Mouse (Mus musculus): ENCODE results near the gene Kdm4a. TPM values are rescaled to one million over a fixed set of nuclear protein-coding genes. Genes with fewer than 3 reads are reported as not detected.
A peak's percentile ranks its signal among the peaks of the same experiment; 100 is the strongest.

Gene Kdm4a
- polyA plus RNA-seq, 1 experiment from 2014 or later = 40.6 TPM

DNA sequence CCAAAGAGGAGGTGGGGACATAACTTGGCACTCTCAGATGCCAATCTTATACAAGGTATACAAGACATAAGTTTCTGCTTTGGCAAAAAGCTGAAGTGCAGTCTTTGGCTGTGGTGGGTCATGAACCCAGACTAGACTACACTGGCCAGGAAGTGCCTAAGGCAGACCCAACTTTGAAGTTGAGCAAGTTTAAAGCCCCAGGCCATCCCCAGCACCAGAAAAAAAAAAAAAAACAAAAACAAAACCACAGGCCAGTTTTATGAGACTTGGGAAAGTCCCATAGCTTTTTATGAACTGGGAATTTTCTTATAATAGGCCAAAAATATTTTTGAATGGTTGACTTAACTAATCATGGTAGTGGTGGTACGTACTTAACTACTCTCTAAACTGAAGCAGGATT lies 44.4 kb downstream of the Kdm4a start:
- H3K4me1 ChIP-seq = peaks cover 29% of the 10 kb centered on the region
- peak overlapping the region; percentile 85 for H3K4me2 ChIP-seq
- peaks cover 39% of the 10 kb centered on the region for H3K36me3 ChIP-seq
- H3K9me3 ChIP-seq (replicated peaks) = no peaks in the 10 kb centered on the region
- peak overlapping the region; percentile 85 for H3K27ac ChIP-seq (replicated peaks)
- H3K27me3 ChIP-seq (replicated peaks) = no peaks in the 10 kb centered on the region
- H3K4me3 ChIP-seq (replicated peaks) = peak overlapping the region; percentile 93
- peak overlapping the region; percentile 87; the same call in 1 of the 2 replicates for H3K9ac ChIP-seq (replicated peaks)
- 0 out of 2 replicates have a peak, but pooled peaks have one; percentile 4 for ATAC-seq (ENCODE audit: low FRiP score)
- 92% methylated on average over 1 of the region's 1 CpGs for WGBS

DNA sequence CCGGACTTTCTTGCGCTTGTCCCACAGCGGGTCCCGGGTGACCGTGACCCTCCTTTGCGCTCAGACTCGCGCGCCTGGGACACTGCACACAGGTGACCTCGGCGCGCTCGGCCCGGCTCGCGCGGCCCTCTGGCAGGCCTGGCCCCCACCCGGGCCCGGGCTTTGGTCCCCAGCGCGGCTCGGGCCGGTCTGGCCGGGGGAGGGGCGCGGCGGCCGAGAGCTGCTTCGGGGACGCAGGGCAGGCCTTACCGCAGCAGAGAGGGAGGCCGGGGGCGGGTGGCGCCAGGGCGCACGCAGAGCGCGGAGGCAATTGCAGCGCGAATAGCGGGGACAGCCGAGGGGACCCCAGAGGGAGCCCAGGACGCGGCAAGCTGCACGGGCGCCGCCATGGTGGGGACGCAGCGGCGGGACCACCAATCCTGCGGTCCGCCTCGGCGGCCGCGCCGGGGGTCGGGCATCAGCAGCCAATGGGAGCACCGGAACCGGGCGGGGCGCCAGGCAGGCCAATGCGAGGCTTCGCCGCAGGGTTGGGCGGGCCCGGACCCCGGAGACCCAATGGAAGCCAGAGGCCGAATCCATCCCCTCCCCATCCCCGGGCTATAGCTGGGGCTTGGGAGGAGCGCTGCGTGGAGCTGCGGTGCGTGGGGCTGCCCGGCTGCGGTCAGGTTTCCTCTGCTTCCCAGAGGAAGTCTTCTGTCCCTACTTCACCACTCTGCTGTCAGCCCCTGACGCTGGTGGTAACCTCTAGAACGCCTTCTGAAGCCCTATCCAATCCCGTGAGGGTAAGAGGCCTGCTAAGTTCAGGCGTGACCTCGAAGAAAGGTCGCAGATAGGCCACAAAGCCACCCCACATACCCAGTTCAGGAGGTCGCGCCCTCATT lies 45.1 kb downstream of the Kdm4a start, which contains the start of gene St3gal3:
Gene St3gal3 (minus strand): TSS at position 430 of the 881 bp plus-strand sequence.
- Histone ChIP-seq H3K27me3 (replicated peaks) (no peaks in the 10 kb centered on the region), H3K4me3 (replicated peaks) (peak within 1 kb of the TSS; percentile 93), H3K27ac (replicated peaks) (peak within 1 kb of the TSS; percentile 85), H3K9ac (replicated peaks) (peak within 1 kb of the TSS; percentile 87), H3K4me2 (peak within 1 kb of the TSS; percentile 85), H3K9me3 (replicated peaks) (no peaks in the 10 kb centered on the region), H3K4me1 (peaks cover 29% of the 10 kb centered on the region), H3K36me3 (peaks cover 32% of the 10 kb centered on the region)
- ATAC-seq (ENCODE audit: low FRiP score) = peak; percentile 97
- WGBS = under 1% methylated on average over 81 of the region's 84 CpGs

DNA sequence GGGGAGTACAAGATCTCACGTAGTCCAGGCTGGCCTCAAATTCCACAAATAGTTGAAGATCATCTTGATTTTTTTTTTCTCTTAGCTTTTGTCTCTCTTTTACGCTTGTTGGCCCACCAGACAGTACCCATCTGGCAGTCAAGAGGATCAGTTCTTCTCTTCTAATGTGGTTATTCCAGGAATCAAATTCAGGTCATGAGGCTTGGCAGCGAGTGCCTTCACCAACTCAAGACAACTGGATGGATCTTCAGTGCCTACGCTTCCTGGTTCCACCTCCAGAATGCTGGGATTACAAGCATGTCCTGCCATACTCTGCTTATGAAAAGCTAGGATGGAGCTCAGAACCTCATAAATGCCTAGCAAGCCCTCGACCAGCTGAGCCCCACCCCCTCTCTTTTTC lies 48.5 kb downstream of the Kdm4a start:
- no peaks in the 10 kb centered on the region for H3K27me3 ChIP-seq (replicated peaks)
- H3K36me3 ChIP-seq = peaks cover 4% of the 10 kb centered on the region
- H3K4me2 ChIP-seq = no peak overlapping the region
- H3K9me3 ChIP-seq (replicated peaks) = no peaks in the 10 kb centered on the region
- H3K4me3 ChIP-seq (replicated peaks) = no peak overlapping the region
- no peak overlapping the region for H3K9ac ChIP-seq (replicated peaks)
- peaks cover 34% of the 10 kb centered on the region for H3K4me1 ChIP-seq
- 93% methylated on average over 5 of the region's 5 CpGs for WGBS
- no peak for ATAC-seq (ENCODE audit: low FRiP score)
- no peak overlapping the region for H3K27ac ChIP-seq (replicated peaks)

DNA sequence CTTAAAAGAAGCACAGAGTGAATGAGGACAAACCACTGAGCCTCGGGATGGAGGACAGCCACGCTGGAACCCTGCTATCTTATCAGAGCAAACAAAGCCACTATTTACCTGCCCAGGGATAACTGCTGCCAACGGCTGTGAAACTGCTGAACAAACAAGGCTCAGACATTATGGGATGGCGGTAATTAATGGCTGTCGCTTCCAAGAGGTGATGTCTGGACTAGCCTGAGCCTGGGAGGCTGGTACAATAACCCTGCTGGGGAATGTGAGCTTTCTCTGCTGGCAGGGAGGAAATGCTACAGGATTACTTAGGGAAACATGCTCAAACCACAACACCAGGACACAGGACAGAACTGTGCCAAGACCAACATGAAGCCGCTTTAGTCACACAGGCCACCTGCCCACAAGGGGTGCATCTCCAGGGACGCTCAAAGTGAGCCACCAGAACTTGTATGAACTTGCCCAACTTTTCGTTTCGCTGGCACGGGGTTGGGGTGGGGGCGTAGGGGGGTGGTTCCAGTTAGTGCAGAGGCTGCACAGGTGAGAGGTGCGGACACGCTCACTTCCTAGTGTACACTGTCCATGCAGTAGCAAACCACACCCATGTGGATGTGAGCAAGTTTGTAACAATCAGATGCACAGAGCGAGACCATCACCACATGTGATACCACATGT lies 56.7 kb downstream of the Kdm4a start:
- Histone ChIP-seq H3K9me3 (replicated peaks) (no peaks in the 10 kb centered on the region), H3K36me3 (no peaks in the 10 kb centered on the region), H3K27me3 (replicated peaks) (no peaks in the 10 kb centered on the region), H3K4me3 (replicated peaks) (no peak overlapping the region), H3K4me1 (peaks cover 10% of the 10 kb centered on the region; the same call in 1 of the 2 replicates), H3K27ac (replicated peaks) (no peak overlapping the region), H3K4me2 (no peak overlapping the region), H3K9ac (replicated peaks) (no peak overlapping the region)
- WGBS = 86% methylated on average over 14 of the region's 14 CpGs
- ATAC-seq (ENCODE audit: low FRiP score) = no peak

DNA sequence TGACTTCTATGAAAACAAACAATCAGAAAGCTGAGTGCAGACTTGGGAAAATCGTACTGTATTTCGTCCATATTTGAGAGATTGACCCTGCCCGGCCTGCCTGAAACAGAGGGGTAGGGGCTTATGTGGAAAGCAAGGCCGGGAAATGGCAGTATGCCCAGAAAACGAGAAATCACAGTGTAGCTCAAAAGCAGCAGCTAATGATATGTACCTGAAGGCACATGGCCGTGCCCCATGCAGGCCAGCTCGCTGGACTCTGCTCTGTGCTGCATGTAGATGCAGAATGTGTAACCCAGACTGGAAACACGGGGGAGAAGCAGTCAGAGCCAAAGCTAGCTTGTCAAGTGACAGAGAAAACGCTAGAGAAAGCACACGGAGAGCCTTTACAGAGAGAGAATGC lies 57.8 kb downstream of the Kdm4a start:
- Histone ChIP-seq H3K9me3 (replicated peaks) (no peaks in the 10 kb centered on the region), H3K4me3 (replicated peaks) (no peak overlapping the region), H3K36me3 (no peaks in the 10 kb centered on the region), H3K4me2 (no peak overlapping the region), H3K4me1 (peaks cover 5% of the 10 kb centered on the region; the same call in 1 of the 2 replicates), H3K9ac (replicated peaks) (no peak overlapping the region), H3K27ac (replicated peaks) (no peak overlapping the region), H3K27me3 (replicated peaks) (no peaks in the 10 kb centered on the region)
- no peak for ATAC-seq (ENCODE audit: low FRiP score)
- 82% methylated on average over 10 of the region's 10 CpGs for WGBS

DNA sequence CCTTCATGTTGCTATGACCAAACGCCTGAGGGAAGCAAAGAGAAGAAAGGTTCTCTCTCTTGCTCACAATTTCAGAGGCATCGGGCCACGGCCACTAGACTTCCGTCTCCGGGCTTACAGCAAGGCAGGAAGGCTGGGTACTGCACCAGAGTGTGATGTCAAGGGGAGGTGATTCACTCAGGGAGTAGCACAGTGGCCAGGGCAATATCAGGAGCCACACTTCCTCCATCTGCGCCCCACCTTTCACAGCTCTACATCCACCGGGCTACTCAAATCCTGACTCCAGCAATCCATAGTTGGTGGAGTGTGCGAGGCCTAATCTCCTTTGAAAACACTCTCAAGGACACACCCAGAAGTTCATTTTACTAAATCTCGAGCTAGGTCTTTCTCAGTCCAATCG lies 62.3 kb downstream of the Kdm4a start:
- Histone ChIP-seq H3K4me3 (replicated peaks) (no peak overlapping the region), H3K36me3 (no peaks in the 10 kb centered on the region), H3K27me3 (replicated peaks) (no peaks in the 10 kb centered on the region), H3K9ac (replicated peaks) (no peak overlapping the region), H3K27ac (replicated peaks) (no peak overlapping the region), H3K4me1 (0 out of 2 replicates have a peak, but pooled peaks cover 5% of the 10 kb centered on the region), H3K9me3 (replicated peaks) (no peaks in the 10 kb centered on the region), H3K4me2 (no peak overlapping the region)
- no peak for ATAC-seq (ENCODE audit: low FRiP score)
- 93% methylated on average over 10 of the region's 10 CpGs for WGBS

DNA sequence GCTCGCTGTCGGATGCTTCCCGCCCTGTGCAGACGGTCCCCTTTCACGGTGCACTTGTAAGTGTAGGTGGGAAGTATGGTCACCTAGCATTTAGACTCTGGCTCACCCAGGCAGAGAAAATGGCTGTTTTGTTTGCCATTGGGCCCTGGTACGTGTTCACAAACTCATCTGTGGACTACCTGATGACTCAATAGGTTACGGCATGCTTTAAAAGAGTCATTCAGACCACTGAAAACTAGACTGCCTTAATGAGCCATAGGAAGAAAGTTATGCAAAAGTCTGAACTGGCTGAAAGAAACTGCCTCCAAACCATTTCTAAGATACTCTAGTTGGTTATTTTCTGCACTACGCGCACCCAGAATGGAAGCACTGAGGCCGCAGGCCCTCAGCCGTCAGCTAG lies 63.7 kb downstream of the Kdm4a start:
- H3K4me1 ChIP-seq = 0 out of 2 replicates have a peak, but pooled peaks cover 3% of the 10 kb centered on the region
- no peak for ATAC-seq (ENCODE audit: low FRiP score)
- no peak overlapping the region for H3K9ac ChIP-seq (replicated peaks)
- no peak overlapping the region for H3K4me2 ChIP-seq
- WGBS = 89% methylated on average over 11 of the region's 11 CpGs
- no peak overlapping the region for H3K27ac ChIP-seq (replicated peaks)
- no peaks in the 10 kb centered on the region for H3K9me3 ChIP-seq (replicated peaks)
- no peaks in the 10 kb centered on the region for H3K36me3 ChIP-seq
- H3K27me3 ChIP-seq (replicated peaks) = no peaks in the 10 kb centered on the region
- no peak overlapping the region for H3K4me3 ChIP-seq (replicated peaks)

DNA sequence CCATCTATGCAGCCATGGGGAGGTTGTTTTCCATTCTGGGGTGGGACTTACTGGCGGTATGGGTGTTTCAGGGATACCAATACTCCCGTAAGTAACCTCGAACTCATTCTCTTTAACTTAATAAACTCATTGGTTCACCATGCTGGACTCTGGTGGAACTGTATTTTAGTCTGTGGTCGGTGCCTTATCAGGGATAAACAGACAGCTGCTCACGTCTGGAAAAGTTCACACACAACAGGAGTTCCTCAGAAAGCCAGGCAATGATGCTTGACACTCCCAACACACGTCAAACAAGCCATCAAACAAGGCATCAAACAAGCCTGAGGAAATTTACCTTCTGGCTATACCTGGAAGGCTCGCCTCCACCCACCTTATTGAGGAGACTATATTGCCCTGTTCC lies 64.7 kb downstream of the Kdm4a start:
- WGBS = 92% methylated on average over 7 of the region's 7 CpGs
- ATAC-seq (ENCODE audit: low FRiP score) = no peak

DNA sequence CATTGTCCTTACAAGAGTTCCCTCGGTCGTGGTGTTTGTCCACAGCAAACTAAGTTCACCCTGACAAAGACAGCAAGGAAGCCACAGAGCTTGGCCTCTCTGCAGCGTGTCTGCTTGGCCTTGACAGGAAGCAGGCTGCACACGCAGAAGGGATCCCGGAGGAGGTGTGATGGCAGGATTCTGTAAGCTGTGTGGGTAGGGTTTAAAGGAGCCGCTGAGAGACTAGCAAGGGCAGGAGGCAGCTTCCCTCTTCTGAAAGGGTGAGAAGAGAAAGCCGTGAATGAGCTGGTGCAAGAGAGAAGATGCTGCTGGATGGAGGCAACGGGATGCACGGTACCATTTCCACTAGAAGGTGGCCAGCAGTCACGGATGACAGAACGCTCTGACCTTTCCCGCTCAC lies 67.2 kb downstream of the Kdm4a start:
- Histone ChIP-seq H3K9ac (replicated peaks) (no peak overlapping the region), H3K27me3 (replicated peaks) (no peaks in the 10 kb centered on the region), H3K36me3 (no peaks in the 10 kb centered on the region), H3K27ac (replicated peaks) (no peak overlapping the region), H3K4me1 (peaks cover 9% of the 10 kb centered on the region; the same call in 1 of the 2 replicates), H3K4me3 (replicated peaks) (no peak overlapping the region), H3K9me3 (replicated peaks) (no peaks in the 10 kb centered on the region), H3K4me2 (no peak overlapping the region)
- ATAC-seq (ENCODE audit: low FRiP score) = no peak
- WGBS = 81% methylated on average over 12 of the region's 12 CpGs

More for the DNA sequence above, 64.7 kb downstream of the Kdm4a start:
- no peak overlapping the region for H3K4me2 ChIP-seq
- H3K36me3 ChIP-seq = no peaks in the 10 kb centered on the region
- 0 out of 2 replicates have a peak, but pooled peaks cover 3% of the 10 kb centered on the region for H3K4me1 ChIP-seq
- H3K9me3 ChIP-seq (replicated peaks) = no peaks in the 10 kb centered on the region
- no peak overlapping the region for H3K27ac ChIP-seq (replicated peaks)
- H3K27me3 ChIP-seq (replicated peaks) = no peaks in the 10 kb centered on the region
- no peak overlapping the region for H3K4me3 ChIP-seq (replicated peaks)
- no peak overlapping the region for H3K9ac ChIP-seq (replicated peaks)

DNA sequence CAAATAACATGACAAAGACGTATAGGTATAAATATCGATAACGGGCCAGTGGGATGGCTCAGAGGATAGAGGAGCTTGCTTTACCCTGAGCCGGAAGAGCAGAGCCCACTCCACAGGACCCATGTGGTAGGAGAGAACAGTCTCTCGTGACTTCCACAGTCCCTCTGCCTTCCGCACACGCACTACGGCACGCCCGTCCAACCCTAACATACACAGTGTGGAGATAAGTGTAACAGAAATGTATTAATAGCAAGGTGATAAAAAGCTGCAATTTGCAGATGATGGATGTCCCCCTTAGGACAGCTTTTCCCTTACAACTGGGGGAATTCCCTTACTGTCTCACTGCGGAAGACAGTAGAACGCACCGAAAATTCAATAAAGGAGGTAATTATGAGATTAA lies 70.2 kb downstream of the Kdm4a start:
- peaks cover 9% of the 10 kb centered on the region; the same call in 1 of the 2 replicates for H3K4me1 ChIP-seq
- H3K27me3 ChIP-seq (replicated peaks) = no peaks in the 10 kb centered on the region
- 58% methylated on average over 13 of the region's 13 CpGs for WGBS
- peak; percentile 45; the same call in 1 of the 2 replicates for ATAC-seq (ENCODE audit: low FRiP score)
- no peak overlapping the region for H3K4me2 ChIP-seq
- no peaks in the 10 kb centered on the region for H3K9me3 ChIP-seq (replicated peaks)
- H3K9ac ChIP-seq (replicated peaks) = no peak overlapping the region
- no peak overlapping the region for H3K27ac ChIP-seq (replicated peaks)
- H3K36me3 ChIP-seq = peaks cover 11% of the 10 kb centered on the region
- H3K4me3 ChIP-seq (replicated peaks) = no peak overlapping the region

DNA sequence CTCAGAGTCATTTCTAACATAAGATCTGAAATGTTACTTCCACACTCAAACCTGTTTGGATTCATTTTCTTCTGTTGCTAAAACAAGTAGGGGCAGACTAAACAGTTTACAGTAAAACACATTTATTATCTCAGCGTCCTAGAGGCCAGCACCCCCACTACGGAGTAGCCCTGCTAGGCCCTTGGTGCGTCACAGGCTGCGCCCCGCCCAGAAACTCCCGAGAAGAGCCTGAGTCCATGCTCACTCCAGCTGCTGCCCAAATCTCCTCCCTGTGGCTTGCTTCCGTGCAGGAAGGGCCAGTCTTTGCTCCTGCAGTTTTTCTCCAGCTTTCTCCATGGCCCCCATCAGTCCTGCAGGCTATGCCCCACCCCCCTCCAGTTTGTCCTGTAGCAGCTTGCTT lies 71.1 kb downstream of the Kdm4a start:
- H3K4me1 ChIP-seq = peaks cover 9% of the 10 kb centered on the region; the same call in 1 of the 2 replicates
- no peak overlapping the region for H3K27ac ChIP-seq (replicated peaks)
- H3K4me3 ChIP-seq (replicated peaks) = no peak overlapping the region
- peaks cover 11% of the 10 kb centered on the region for H3K36me3 ChIP-seq
- no peak for ATAC-seq (ENCODE audit: low FRiP score)
- H3K4me2 ChIP-seq = no peak overlapping the region
- 78% methylated on average over 7 of the region's 7 CpGs for WGBS
- H3K9me3 ChIP-seq (replicated peaks) = no peaks in the 10 kb centered on the region
- H3K27me3 ChIP-seq (replicated peaks) = no peaks in the 10 kb centered on the region
- H3K9ac ChIP-seq (replicated peaks) = no peak overlapping the region
